Mouse (Mus musculus) limb, embryonic 11.5 days (tissue): ENCODE data around the gene Ucp2. TPM values are rescaled to one million over a fixed set of nuclear protein-coding genes. Genes with fewer than 3 reads are reported as not detected.

Experiments used
- ATAC-seq: fragments of 200-750 bp; cut with Nextera tagmentation; 2 replicates; pipeline ENCODE4 v1.8.0; 2017; ENCODE audit warnings: low read depth; ENCODE audit not compliant: insufficient number of reproducible peaks, low FRiP score, low TSS enrichment
- DNase-seq: peaks from one replicate; pipeline ENCODE4 v3.0.0-alpha.2; 2015; ENCODE audit warnings: low spot score
- H3K27ac ChIP-seq: fragments of 300-500 bp; sonication (generic); replicated peaks from 2 replicates; pipeline ENCODE4 v1.5.1; 2014; ENCODE audit warnings: low read depth, mild to moderate bottlenecking, low read length
- H3K27me3 ChIP-seq: fragments of 300-500 bp; sonication (generic); 2 replicates; pipeline ENCODE4 v1.6.1; 2014; ENCODE audit warnings: mild to moderate bottlenecking, low read length, mixed read lengths; ENCODE audit not compliant: control insufficient read depth, insufficient read depth
- H3K36me3 ChIP-seq: fragments of 300-500 bp; sonication (generic); 2 replicates; pipeline ENCODE4 v1.6.1; 2014; ENCODE audit warnings: mild to moderate bottlenecking, low read length, moderate library complexity, mixed read lengths; ENCODE audit not compliant: control insufficient read depth, insufficient read depth
- H3K4me1 ChIP-seq: fragments of 300-500 bp; sonication (generic); 2 replicates; pipeline ENCODE4 v1.6.1; 2014; ENCODE audit warnings: low read length, mixed read lengths; ENCODE audit not compliant: control insufficient read depth, insufficient read depth
- H3K4me2 ChIP-seq: fragments of 300-500 bp; sonication (generic); 2 replicates; pipeline ENCODE4 v1.6.1; 2014; ENCODE audit warnings: low read depth, mild to moderate bottlenecking, moderate library complexity; ENCODE audit not compliant: severe bottlenecking
- H3K4me3 ChIP-seq: fragments of 300-500 bp; sonication (generic); 2 replicates; pipeline ENCODE4 v1.5.1; 2014; ENCODE audit warnings: low read depth, low read length
- H3K9ac ChIP-seq: fragments of 300-500 bp; sonication (generic); 2 replicates; pipeline ENCODE4 v1.6.1; 2014; ENCODE audit warnings: mild to moderate bottlenecking, low read length
- H3K9me3 ChIP-seq: fragments of 300-500 bp; sonication (generic); 2 replicates; pipeline ENCODE4 v1.6.1; 2016; ENCODE audit warnings: low read length; ENCODE audit not compliant: control insufficient read depth
- WGBS: fragments of 180-500 bp; shearing (Covaris S2); extraction: QIAGEN DNeasy Blood & Tissue Kit; methylation state at CpG from one replicate; pipeline ENCODE4 v1.1.7; 2014; 5-methylcytosine and 5-hydroxymethylcytosine counted together
- polyA plus RNA-seq: library from polyadenylated mRNA; unstranded; fragments of >200 nt; fragmentation: Nextera tagmentation; extraction: Ambion mirVana; gene quantifications from 2 replicates; pipeline ENCODE4 v1.2.1, GENCODE M21; 2014

Gene Ucp2
- polyA plus RNA-seq, 1 experiment from 2014 or later, result 123 TPM

DNA sequence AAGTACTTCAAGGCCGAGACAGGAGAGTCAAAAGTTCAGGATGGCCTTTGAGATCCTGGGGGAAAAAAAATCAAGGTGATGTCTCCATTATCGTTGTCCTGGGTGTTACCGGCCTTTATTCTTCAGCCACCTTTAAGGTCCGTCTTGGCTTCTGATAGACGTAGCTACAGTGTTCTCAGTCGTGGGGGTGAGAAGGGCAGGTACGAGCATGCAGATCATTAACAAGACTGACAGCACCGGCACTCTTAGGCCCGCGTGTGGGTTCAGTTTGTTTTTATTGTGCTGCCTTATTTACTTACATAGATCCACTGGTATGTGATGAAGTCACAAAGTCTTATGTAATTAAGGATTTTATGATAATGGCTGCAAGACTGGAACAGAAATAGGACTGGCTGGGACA is 29.4 kb upstream of the Ucp2 start:
- Histone ChIP-seq H3K4me2 (no peak overlapping the region), H3K27ac (no peak overlapping the region), H3K4me1 (0 out of 2 replicates have a peak, but pooled peaks cover 2% of the 10 kb centered on the region), H3K36me3 (peaks cover 10% of the 10 kb centered on the region; the same call in 1 of the 2 replicates), H3K9ac (no peak overlapping the region), H3K27me3 (no peaks in the 10 kb centered on the region), H3K9me3 (no peaks in the 10 kb centered on the region), H3K4me3 (no peak overlapping the region)
- WGBS, result 79% methylated on average over 10 of the region's 10 CpGs
- ATAC-seq (no peak), DNase-seq (no peak)

DNA sequence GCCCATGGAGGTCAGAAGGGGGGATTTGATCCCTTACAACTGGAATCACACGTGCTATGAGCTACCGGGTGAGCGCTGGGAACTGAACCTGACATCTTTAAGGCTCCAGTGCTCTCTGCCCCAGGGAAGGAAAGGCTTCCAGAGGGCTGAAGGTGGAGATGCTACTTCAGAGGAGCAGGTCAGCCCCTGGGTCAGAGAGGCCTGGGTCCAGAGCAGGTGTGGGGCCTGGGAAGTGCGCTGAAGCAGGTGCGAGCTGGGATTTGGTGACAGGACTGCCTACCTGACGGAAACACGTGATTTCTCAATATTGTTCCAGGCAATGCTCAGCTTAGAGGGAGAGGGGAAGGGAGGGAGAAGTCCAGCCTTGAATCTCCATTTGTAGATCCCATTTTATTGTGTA is 28.9 kb upstream of the Ucp2 start:
- ATAC-seq (no peak), DNase-seq (no peak)
- no peak overlapping the region for H3K27ac ChIP-seq
- no peaks in the 10 kb centered on the region for H3K27me3 ChIP-seq
- no peak overlapping the region for H3K4me3 ChIP-seq
- H3K4me1 ChIP-seq, result 0 out of 2 replicates have a peak, but pooled peaks cover 2% of the 10 kb centered on the region
- H3K9me3 ChIP-seq, result no peaks in the 10 kb centered on the region
- 90% methylated on average over 7 of the region's 7 CpGs for WGBS
- H3K4me2 ChIP-seq, result no peak overlapping the region
- H3K36me3 ChIP-seq, result peaks cover 10% of the 10 kb centered on the region; the same call in 1 of the 2 replicates
- H3K9ac ChIP-seq, result no peak overlapping the region

DNA sequence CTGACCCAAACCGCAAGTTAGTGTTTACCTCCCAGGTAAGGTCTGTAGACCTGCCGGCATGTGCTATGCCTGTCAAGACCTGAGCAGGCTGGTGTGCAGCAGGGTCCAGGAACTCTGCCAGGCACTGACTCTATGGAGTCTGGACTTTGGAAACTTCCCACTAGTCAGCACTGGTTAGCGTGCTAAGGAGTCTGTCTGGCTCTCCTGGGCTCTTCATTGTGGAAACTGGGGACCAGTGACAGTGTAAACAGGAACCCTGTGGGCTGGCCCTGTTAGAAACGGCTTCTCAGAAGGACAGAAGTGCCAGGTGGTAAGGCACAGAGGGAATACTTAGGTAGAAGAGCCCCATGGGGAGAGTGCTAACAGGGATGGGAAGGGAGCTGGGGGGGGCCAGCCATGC is 27.9 kb upstream of the Ucp2 start:
- 85% methylated on average over 4 of the region's 4 CpGs for WGBS
- Histone ChIP-seq H3K4me2 (no peak overlapping the region), H3K36me3 (peaks cover 2% of the 10 kb centered on the region; the same call in 1 of the 2 replicates), H3K27me3 (no peaks in the 10 kb centered on the region), H3K9me3 (no peaks in the 10 kb centered on the region), H3K27ac (no peak overlapping the region), H3K4me3 (no peak overlapping the region), H3K9ac (no peak overlapping the region), H3K4me1 (0 out of 2 replicates have a peak, but pooled peaks cover 2% of the 10 kb centered on the region)
- ATAC-seq, result no peak
- no peak for DNase-seq

DNA sequence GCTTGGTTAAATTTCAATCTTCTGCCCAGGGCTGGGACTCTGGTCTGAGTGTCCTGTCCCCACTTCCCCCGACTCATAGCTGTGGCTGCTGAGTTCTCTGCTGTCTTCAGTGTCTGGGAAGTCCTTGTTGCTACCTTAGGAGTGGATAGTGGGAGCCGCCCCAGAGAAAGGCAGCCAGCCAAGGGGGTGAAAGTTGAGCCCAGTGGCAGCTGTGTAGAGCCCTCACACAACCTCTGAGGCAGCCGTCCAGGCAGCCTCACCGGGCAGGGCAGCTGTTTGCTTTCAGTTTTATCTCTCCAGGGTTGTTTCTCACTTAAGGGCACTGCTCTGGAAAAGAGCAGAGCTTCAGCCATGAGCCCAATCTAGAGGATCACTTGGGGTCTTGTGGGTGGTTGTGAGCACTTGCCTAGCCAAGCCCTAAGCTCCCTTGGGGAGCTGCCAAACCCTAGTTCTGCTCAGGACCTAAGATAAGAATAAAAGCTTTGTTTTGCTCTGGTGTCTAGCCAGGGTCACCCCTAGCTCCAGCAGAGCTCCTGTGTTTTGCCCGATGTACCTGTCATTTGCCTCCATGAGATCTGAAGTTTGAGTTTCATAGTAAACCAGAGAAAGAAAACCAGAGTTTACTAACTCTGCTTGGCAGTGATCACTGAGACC is 27.4 kb upstream of the Ucp2 start:
- Histone ChIP-seq H3K27me3 (no peaks in the 10 kb centered on the region), H3K9me3 (no peaks in the 10 kb centered on the region), H3K9ac (no peak overlapping the region), H3K4me1 (0 out of 2 replicates have a peak, but pooled peaks cover 2% of the 10 kb centered on the region), H3K4me3 (no peak overlapping the region), H3K36me3 (peaks cover 2% of the 10 kb centered on the region; the same call in 1 of the 2 replicates), H3K4me2 (no peak overlapping the region), H3K27ac (no peak overlapping the region)
- DNase-seq, result no peak
- no peak for ATAC-seq
- WGBS, result 78% methylated on average over 5 of the region's 5 CpGs

DNA sequence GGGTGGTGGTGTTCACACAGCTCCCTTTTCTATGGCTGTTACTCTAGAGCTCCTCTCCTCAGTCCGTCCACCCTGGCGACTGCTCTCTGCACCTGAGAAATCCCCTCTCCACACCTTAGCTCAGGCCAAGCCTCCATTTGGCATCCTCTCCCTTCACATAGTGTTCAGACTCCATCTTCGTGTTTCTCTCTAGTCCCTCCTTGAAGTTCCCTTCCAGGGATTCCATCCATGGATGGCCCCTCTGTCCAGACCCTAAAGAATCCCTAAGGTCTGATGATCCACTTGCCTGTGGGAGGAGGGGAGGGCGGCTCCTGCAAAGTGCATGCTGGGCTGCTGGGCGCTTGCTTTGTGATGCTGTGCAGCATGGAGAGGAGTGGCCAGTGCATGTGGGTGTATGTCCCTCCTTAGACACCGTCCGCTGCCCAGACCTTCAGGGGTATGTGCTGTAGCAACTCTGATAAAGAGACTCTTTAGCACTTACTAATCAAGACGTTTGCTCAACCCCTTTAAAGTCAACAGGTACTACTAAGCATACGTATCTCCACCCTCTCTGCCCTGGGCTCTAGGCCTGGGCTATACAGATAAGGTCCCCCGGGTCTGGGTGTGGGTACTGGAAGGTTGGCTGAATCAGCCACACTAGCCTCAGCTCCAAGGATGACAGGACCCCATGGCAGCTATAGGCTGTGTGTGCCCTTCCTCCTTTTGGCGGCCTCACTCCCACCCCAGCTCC is 26.2 kb upstream of the Ucp2 start:
- Histone ChIP-seq H3K36me3 (peaks cover 2% of the 10 kb centered on the region; the same call in 1 of the 2 replicates), H3K9ac (no peak overlapping the region), H3K4me3 (no peak overlapping the region), H3K4me1 (0 out of 2 replicates have a peak, but pooled peaks cover 2% of the 10 kb centered on the region), H3K27me3 (no peaks in the 10 kb centered on the region), H3K27ac (no peak overlapping the region), H3K4me2 (no peak overlapping the region), H3K9me3 (no peaks in the 10 kb centered on the region)
- ATAC-seq (no peak), DNase-seq (no peak)
- 90% methylated on average over 11 of the region's 11 CpGs for WGBS

DNA sequence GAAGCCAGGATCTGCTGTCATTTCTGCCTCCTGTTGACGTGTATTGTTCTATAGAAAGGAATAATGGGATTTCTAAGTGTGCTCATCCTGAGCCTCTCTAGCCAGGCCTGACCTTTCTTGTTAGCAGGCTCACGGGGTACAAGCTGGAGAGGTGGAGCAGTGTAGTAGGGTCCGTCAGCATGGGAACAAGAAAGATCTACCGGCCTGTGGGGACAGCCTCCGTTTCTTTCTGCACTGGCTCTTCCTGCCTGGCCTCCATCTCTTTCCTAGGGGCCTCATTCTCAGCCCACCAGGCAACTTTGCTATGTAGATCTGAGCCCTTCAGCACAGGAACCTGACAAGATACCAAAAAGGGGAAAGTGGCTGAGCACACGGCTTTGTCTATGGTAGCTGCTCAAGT is 24.4 kb upstream of the Ucp2 start:
- H3K4me1 ChIP-seq, result 0 out of 2 replicates have a peak, but pooled peaks cover 2% of the 10 kb centered on the region
- H3K9ac ChIP-seq, result no peak overlapping the region
- DNase-seq (no peak), ATAC-seq (no peak)
- 95% methylated on average over 6 of the region's 6 CpGs for WGBS
- H3K36me3 ChIP-seq, result peaks cover 2% of the 10 kb centered on the region; the same call in 1 of the 2 replicates
- H3K27me3 ChIP-seq, result no peaks in the 10 kb centered on the region
- H3K27ac ChIP-seq, result no peak overlapping the region
- H3K9me3 ChIP-seq, result no peaks in the 10 kb centered on the region
- no peak overlapping the region for H3K4me2 ChIP-seq
- H3K4me3 ChIP-seq, result no peak overlapping the region

DNA sequence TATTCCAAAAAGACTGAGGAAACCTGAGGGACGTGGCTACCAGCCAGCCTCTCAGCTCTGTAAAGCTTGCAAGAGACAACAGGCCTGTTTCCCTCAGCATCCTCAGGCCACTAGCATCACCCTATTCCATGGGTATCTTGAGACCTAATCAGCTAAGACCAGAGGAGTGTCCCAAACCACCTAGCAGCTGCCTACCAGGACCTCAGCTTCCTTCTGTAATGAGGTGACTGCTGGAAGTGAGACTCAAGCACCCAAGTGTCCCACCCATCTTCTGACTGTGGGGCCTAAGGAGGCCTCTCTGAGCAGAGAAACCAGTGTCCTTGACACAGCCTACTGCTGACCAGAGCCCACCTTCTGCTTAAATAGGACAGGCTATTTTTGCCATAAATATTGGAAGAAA is 23.6 kb upstream of the Ucp2 start:
- Histone ChIP-seq H3K9me3 (no peaks in the 10 kb centered on the region), H3K4me1 (no peaks in the 10 kb centered on the region), H3K36me3 (no peaks in the 10 kb centered on the region), H3K27ac (no peak overlapping the region), H3K9ac (no peak overlapping the region; the same call in 1 of the 2 replicates), H3K4me3 (no peak overlapping the region), H3K4me2 (no peak overlapping the region), H3K27me3 (no peaks in the 10 kb centered on the region)
- ATAC-seq, result no peak
- WGBS, result 92% methylated on average over 1 of the region's 1 CpGs
- no peak for DNase-seq

DNA sequence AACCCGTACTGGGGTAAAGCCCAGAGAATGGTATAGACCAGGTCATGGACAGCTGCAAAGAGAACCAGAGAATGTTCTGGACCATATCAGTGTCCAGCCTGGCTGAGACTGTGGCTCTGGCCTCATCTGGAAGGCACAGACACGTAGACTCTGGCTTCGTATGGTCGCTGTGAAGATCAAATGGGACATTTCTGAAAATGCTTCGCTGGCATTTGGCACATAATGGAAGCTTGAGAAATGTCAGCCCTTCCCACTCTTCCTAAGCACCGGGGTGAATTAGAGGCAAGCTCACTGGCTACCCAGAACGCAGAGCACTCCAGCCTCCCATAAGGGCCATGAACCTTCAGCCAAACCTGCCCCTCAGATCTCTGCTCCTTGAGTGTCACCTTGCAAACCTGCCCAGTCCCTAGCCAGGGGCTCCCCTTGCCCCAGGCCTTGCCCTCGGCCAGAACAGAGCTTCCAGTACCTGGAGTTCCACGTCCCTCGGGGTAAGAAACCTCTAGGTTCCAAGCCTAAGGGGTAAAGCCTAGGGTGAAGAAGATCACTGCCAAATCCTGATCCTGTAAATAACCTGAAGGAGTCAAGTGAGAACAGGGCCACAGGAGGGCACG is 22.2 kb upstream of the Ucp2 start:
- H3K9me3 ChIP-seq, result no peaks in the 10 kb centered on the region
- 90% methylated on average over 11 of the region's 11 CpGs for WGBS

More for the DNA sequence above, 22.2 kb upstream of the Ucp2 start:
- H3K36me3 ChIP-seq, result no peaks in the 10 kb centered on the region
- no peaks in the 10 kb centered on the region for H3K4me1 ChIP-seq
- no peak overlapping the region for H3K4me2 ChIP-seq
- H3K9ac ChIP-seq, result no peak overlapping the region
- ATAC-seq (no peak), DNase-seq (no peak)
- H3K27me3 ChIP-seq, result no peaks in the 10 kb centered on the region
- H3K27ac ChIP-seq, result no peak overlapping the region
- no peak overlapping the region for H3K4me3 ChIP-seq
